In the genomic region with DNA sequence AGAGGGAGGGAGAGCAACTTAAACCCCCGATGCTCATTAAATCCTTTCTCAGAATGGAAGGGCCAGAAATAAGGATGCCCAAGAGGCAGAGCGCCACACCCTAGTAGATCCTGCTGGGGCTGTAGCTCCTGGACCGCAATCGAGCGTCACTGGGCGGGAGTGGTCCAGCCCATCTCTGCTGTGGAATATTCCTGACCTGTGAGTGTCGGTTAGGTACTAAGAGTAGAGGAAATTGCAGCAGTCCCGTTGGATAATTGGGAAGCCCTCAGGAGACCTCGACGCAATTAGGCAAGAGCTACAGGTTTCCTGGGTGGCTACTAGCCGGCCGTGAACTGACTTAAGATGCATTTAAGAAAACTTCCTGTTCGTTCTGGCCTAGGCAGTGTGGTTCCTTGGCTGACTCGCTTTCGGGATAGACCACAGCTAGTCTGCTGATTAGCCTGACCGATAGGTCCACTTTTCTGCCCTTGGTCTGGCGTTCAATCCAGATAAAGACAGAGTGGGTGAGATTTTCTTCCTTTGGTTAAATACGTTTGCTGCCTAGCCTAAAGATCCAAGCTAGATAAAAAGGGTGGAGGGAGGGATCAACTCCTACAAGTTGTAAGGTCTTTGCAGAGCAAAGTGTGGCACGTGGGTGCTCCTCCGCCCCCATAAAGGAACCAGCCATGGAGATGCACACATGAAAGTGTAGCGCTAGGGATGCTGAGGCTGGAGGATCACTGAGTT, we compare ENCODE assay signal across 8 mouse cellular contexts. TPM values are rescaled to one million over a fixed set of nuclear protein-coding genes. Genes with fewer than 3 reads are reported as not detected.
DNase-seq lines count a peak whose midpoint lies in the region; ATAC-seq and TF ChIP-seq lines count a peak whose summit lies in the region.

No protein-coding gene starts in this region.

- no peak for TF ChIP-seq EP300 in heart, postnatal 0 days (IDR thresholded peaks at IDR 0.05; ENCODE audit: low read depth)

- under 1% methylated on average over 21 of the region's 21 CpGs for WGBS in heart, postnatal 0 days
- WGBS in limb, embryonic 13.5 days, result under 1% methylated on average over 21 of the region's 21 CpGs

- peak overlapping the region; percentile 74 for H3K27ac ChIP-seq in brown adipose tissue, adult 24 weeks (replicated peaks; ENCODE audit: low read depth, low read length)
- H3K27ac ChIP-seq in heart, postnatal 0 days (ENCODE audit: low read depth), result peak overlapping the region; percentile 97
- peak overlapping the region; percentile 98 for H3K27ac ChIP-seq in limb, embryonic 13.5 days

- ATAC-seq in heart, postnatal 0 days (ENCODE audit: insufficient read depth, low read depth), result no peak
- ATAC-seq in limb, embryonic 13.5 days (ENCODE audit: low FRiP score, low read depth), result no peak
- ATAC-seq in inflammation-experienced regulatory T-cells, adult 6 months, result no peak

- peaks cover 31% of the 10 kb centered on the region for H3K36me3 ChIP-seq in heart, postnatal 0 days (replicated peaks; ENCODE audit: control insufficient read depth, insufficient read depth, low read length)
- peaks cover 32% of the 10 kb centered on the region for H3K36me3 ChIP-seq in limb, embryonic 13.5 days
- peaks cover 37% of the 10 kb centered on the region for H3K36me3 ChIP-seq in myocyte (ENCODE audit: control insufficient read depth, insufficient read depth)

- peak overlapping the region; percentile 48 for H3ac ChIP-seq in myocyte (ENCODE audit: control insufficient read depth, insufficient read length)

- H3K9ac ChIP-seq in heart, postnatal 0 days (replicated peaks; ENCODE audit: low read depth, low read length), result peak overlapping the region; percentile 86
- H3K9ac ChIP-seq in limb, embryonic 13.5 days, result peak overlapping the region; percentile 95

- peak; percentile 46 for TF ChIP-seq POLR2A in myocyte (IDR thresholded peaks at IDR 0.05; ENCODE audit: insufficient read length, low read depth)

- no peak for TF ChIP-seq CTCF in heart, postnatal 0 days (IDR thresholded peaks at IDR 0.05; ENCODE audit: low read depth)

- H3K4me3 ChIP-seq in brown adipose tissue, adult 24 weeks (ENCODE audit: insufficient read depth, low read depth, low read length), result peak overlapping the region; percentile 83
- peak overlapping the region; percentile 90 for H3K4me3 ChIP-seq in heart, postnatal 0 days (ENCODE audit: low read depth, low read length)
- H3K4me3 ChIP-seq in limb, embryonic 13.5 days, result peak overlapping the region; percentile 84
- H3K4me3 ChIP-seq in myocyte, result peak overlapping the region; percentile 99

- peaks cover 16% of the 10 kb centered on the region for H3K4me1 ChIP-seq in brown adipose tissue, adult 24 weeks (ENCODE audit: control insufficient read depth, insufficient read depth, insufficient read length, low read length)
- peaks cover 46% of the 10 kb centered on the region for H3K4me1 ChIP-seq in heart, postnatal 0 days (ENCODE audit: control insufficient read depth, insufficient read depth)
- H3K4me1 ChIP-seq in limb, embryonic 13.5 days, result peaks cover 60% of the 10 kb centered on the region

- no peaks in the 10 kb centered on the region for H3K9me3 ChIP-seq in heart, postnatal 0 days (replicated peaks; ENCODE audit: control insufficient read depth, low read length)
- H3K9me3 ChIP-seq in limb, embryonic 13.5 days, result no peaks in the 10 kb centered on the region

- peak overlapping the region; percentile 85 for H3K4me2 ChIP-seq in heart, postnatal 0 days (ENCODE audit: low read depth, low read length)
- peak overlapping the region; percentile 77 for H3K4me2 ChIP-seq in limb, embryonic 13.5 days (replicated peaks)
- H3K4me2 ChIP-seq in myocyte (ENCODE audit: low read depth), result peak overlapping the region; percentile 96

- peaks cover 58% of the 10 kb centered on the region for H3K79me2 ChIP-seq in myocyte (ENCODE audit: control insufficient read depth, insufficient read depth)

- no peaks in the 10 kb centered on the region for H3K27me3 ChIP-seq in heart, postnatal 0 days (ENCODE audit: control insufficient read depth, insufficient read depth, low read length)
- H3K27me3 ChIP-seq in limb, embryonic 13.5 days, result no peaks in the 10 kb centered on the region
- no peaks in the 10 kb centered on the region for H3K27me3 ChIP-seq in myocyte (ENCODE audit: control insufficient read depth, insufficient read depth, insufficient read length)

- DNase-seq in kidney, adult 11 months, result peak; percentile 35
- DNase-seq in kidney, adult 9 months, result no peak
- DNase-seq in heart, postnatal 0 days (ENCODE audit: low spot score), result no peak
- DNase-seq in layer of hippocampus, postnatal 14 days (ENCODE audit: low spot score in 2 of 2), result no peak

TF ChIP-seq in myocyte, 11 proteins besides CTCF, POLR2A, EP300 and RAD21:
- peak; percentile 74 for TF ChIP-seq POLR2AphosphoS2 (IDR thresholded peaks at IDR 0.05; ENCODE audit: insufficient read length, low read depth)
- TF ChIP-seq REST (IDR thresholded peaks at IDR 0.05; ENCODE audit: insufficient read depth, insufficient read length), result no peak

RNA-seq across cellular contexts. Expression of gene Eno1, which starts 1.3 kb away (rescaled TPM):
- polyA plus RNA-seq in brown adipose tissue, adult 24 weeks (2012; ENCODE audit: insufficient read depth, insufficient read length, missing spikeins), result 2,211 and 3,699 TPM in 2 replicates
- total RNA-seq in heart, postnatal 0 days (2014; rRNA removed; ENCODE audit: low replicate concordance), result 525 and 625 TPM in 2 replicates
- polyA plus RNA-seq in heart, postnatal 0 days (2015; fragmentation: Nextera tagmentation; extraction: Ambion mirVana), result 999 and 1,074 TPM in 2 replicates
- polyA plus RNA-seq in limb, embryonic 13.5 days (2015; fragmentation: Nextera tagmentation; extraction: Ambion mirVana), result 1,739 and 1,773 TPM in 2 replicates
- 1,358 TPM for polyA plus RNA-seq in myocyte (2012; fragmentation: generic; extraction: Trizol)
- total RNA-seq in layer of hippocampus, postnatal 14 days (2021), result 100 to 1,000 TPM; 395 to 425 TPM
- polyA plus RNA-seq in inflammation-experienced regulatory T-cells, adult 6 months (2017; shearing (Covaris generic)), result 100 to 1,000 TPM; 503 to 566 (median 560) TPM

RNA-seq across cellular contexts. Expression of gene Car6, which starts 36.7 kb away (rescaled TPM):
- polyA plus RNA-seq in brown adipose tissue, adult 24 weeks (2012; ENCODE audit: insufficient read depth, insufficient read length, missing spikeins), result not detected in 2 replicates
- not detected in 2 replicates for total RNA-seq in heart, postnatal 0 days (2014; rRNA removed; ENCODE audit: low replicate concordance)
- polyA plus RNA-seq in heart, postnatal 0 days (2015; fragmentation: Nextera tagmentation; extraction: Ambion mirVana), result not detected in 2 replicates
- polyA plus RNA-seq in limb, embryonic 13.5 days (2015; fragmentation: Nextera tagmentation; extraction: Ambion mirVana), result 0.50 and 0.55 TPM in 2 replicates
- polyA plus RNA-seq in myocyte (2012; fragmentation: generic; extraction: Trizol), result 52.7 TPM
- total RNA-seq in layer of hippocampus, postnatal 14 days (2021), result not detected
- not detected for polyA plus RNA-seq in inflammation-experienced regulatory T-cells, adult 6 months (2017; shearing (Covaris generic))

RNA-seq across cellular contexts. Expression of gene Rere, which starts 43.6 kb away (rescaled TPM):
- 38.7 and 39.8 TPM in 2 replicates for polyA plus RNA-seq in brown adipose tissue, adult 24 weeks (2012; ENCODE audit: insufficient read depth, insufficient read length, missing spikeins)
- total RNA-seq in heart, postnatal 0 days (2014; rRNA removed; ENCODE audit: low replicate concordance), result 13.9 and 17.9 TPM in 2 replicates
- 11.9 and 14.6 TPM in 2 replicates for polyA plus RNA-seq in heart, postnatal 0 days (2015; fragmentation: Nextera tagmentation; extraction: Ambion mirVana)
- 24.1 and 24.2 TPM in 2 replicates for polyA plus RNA-seq in limb, embryonic 13.5 days (2015; fragmentation: Nextera tagmentation; extraction: Ambion mirVana)
- 34.0 TPM for polyA plus RNA-seq in myocyte (2012; fragmentation: generic; extraction: Trizol)
- total RNA-seq in layer of hippocampus, postnatal 14 days (2021), result 100 to 1,000 TPM; 118 to 127 TPM
- 10 to 100 TPM; 10.1 to 32.0 (median 28.4) TPM for polyA plus RNA-seq in inflammation-experienced regulatory T-cells, adult 6 months (2017; shearing (Covaris generic))

Comparison
In these comparisons a context has a peak if more than half of its experiments do, and no peak if none do; other contexts are left out.
1. RNA of gene Car6, which starts 36.7 kb away (polyA plus RNA-seq): 52.7 TPM in myocyte (single experiment); 0.50 to 0.55 TPM in limb, embryonic 13.5 days, not detected in heart, postnatal 0 days, not detected in brown adipose tissue, adult 24 weeks and not detected in inflammation-experienced regulatory T-cells, adult 6 months; every median in the first group is over 10 times any median in the second.
2. Peak in every context shown above with its lines, with median percentiles within 50 percentile points of each other: H3K27ac ChIP-seq, H3K4me3 ChIP-seq and H3K4me2 ChIP-seq.